Mouse (Mus musculus) heart, embryonic 15.5 days (tissue): ENCODE results near the gene Cnih1. TPM values are rescaled to one million over a fixed set of nuclear protein-coding genes. Genes with fewer than 3 reads are reported as not detected.
"Not testable (repeated sequence)": the region's sequence is repeated elsewhere in the genome, so short reads cannot be mapped to it uniquely, and the experiment has no call there.

Experiments
- ATAC-seq: fragments of 200-750 bp; cut with Nextera tagmentation; replicated peaks from 2 replicates; pipeline ENCODE4 v1.8.0; 2017; ENCODE audit warnings: low read depth, moderate TSS enrichment; ENCODE audit not compliant: insufficient number of reproducible peaks, insufficient read depth, low FRiP score
- H3K27ac ChIP-seq: fragments of 300-500 bp; sonication (generic); 2 replicates; pipeline ENCODE4 v1.5.1; 2015; ENCODE audit warnings: mild to moderate bottlenecking, inconsistent platforms
- H3K27me3 ChIP-seq: fragments of 300-500 bp; sonication (generic); 2 replicates; pipeline ENCODE4 v1.6.1; 2015; ENCODE audit warnings: inconsistent platforms
- H3K36me3 ChIP-seq: fragments of 300-500 bp; sonication (generic); 2 replicates; pipeline ENCODE4 v1.6.1; 2015; ENCODE audit warnings: mild to moderate bottlenecking, inconsistent platforms
- H3K4me1 ChIP-seq: fragments of 300-500 bp; sonication (generic); replicated peaks from 2 replicates; pipeline ENCODE4 v1.6.1; 2015; ENCODE audit warnings: inconsistent platforms
- H3K4me2 ChIP-seq: fragments of 300-500 bp; sonication (generic); 2 replicates; pipeline ENCODE4 v1.6.1; 2015; ENCODE audit warnings: inconsistent platforms, mild to moderate bottlenecking, moderate library complexity
- H3K4me3 ChIP-seq: fragments of 300-500 bp; sonication (generic); 2 replicates; pipeline ENCODE4 v1.5.1; 2015; ENCODE audit warnings: mild to moderate bottlenecking, inconsistent platforms
- H3K9ac ChIP-seq: fragments of 300-500 bp; sonication (generic); 2 replicates; pipeline ENCODE4 v1.6.1; 2015; ENCODE audit warnings: mild to moderate bottlenecking, inconsistent platforms
- H3K9me3 ChIP-seq: fragments of 300-500 bp; sonication (generic); replicated peaks from 2 replicates; pipeline ENCODE4 v1.6.1; 2016; ENCODE audit warnings: inconsistent platforms
- WGBS: fragments of 180-500 bp; shearing (Covaris S2); methylation state at CpG from one replicate; pipeline ENCODE4 v1.1.7; 2015; ENCODE audit warnings: mixed read lengths; 5-methylcytosine and 5-hydroxymethylcytosine counted together
- polyA plus RNA-seq: library from polyadenylated mRNA; unstranded; fragments of >200 nt; fragmentation: Nextera tagmentation; extraction: Ambion mirVana; gene quantifications from 2 replicates; pipeline ENCODE4 v1.2.1, GENCODE M21; 2015

Gene Cnih1
- polyA plus RNA-seq, 1 experiment from 2014 or later, result 140 TPM

- WGBS, result 50% methylated on average over 9 of the region's 9 CpGs
- Histone ChIP-seq H3K36me3 (no peaks in the 10 kb centered on the region), H3K9ac (no peak overlapping the region), H3K27ac (no peak overlapping the region), H3K27me3 (no peaks in the 10 kb centered on the region), H3K9me3 (no peaks in the 10 kb centered on the region), H3K4me3 (no peak overlapping the region), H3K4me1 (peaks cover 10% of the 10 kb centered on the region), H3K4me2 (no peak overlapping the region)
- no peak for ATAC-seq
These were observed 30.5 kb downstream of the Cnih1 start for GRCm38 (mm10) chr14:46757736-46758135.

GRCm38 (mm10) chr14:46755851-46756250, 32.4 kb downstream of the Cnih1 start:
- WGBS, result 89% methylated on average over 8 of the region's 8 CpGs
- ATAC-seq, result no peak
- no peak overlapping the region for H3K27ac ChIP-seq
- H3K4me2 ChIP-seq, result no peak overlapping the region
- no peak overlapping the region for H3K4me3 ChIP-seq
- H3K9me3 ChIP-seq, result no peaks in the 10 kb centered on the region
- H3K27me3 ChIP-seq, result no peaks in the 10 kb centered on the region
- H3K4me1 ChIP-seq, result peaks cover under 1% of the 10 kb centered on the region
- H3K9ac ChIP-seq, result no peak overlapping the region
- H3K36me3 ChIP-seq, result no peaks in the 10 kb centered on the region

- not testable (repeated sequence) for H3K9ac ChIP-seq, ATAC-seq, H3K4me2 ChIP-seq, H3K4me1 ChIP-seq, H3K27ac ChIP-seq, H3K4me3 ChIP-seq, H3K36me3 ChIP-seq, H3K9me3 ChIP-seq, H3K27me3 ChIP-seq
- 56% methylated on average over 9 of the region's 10 CpGs for WGBS
These were observed 33.8 kb downstream of the Cnih1 start for GRCm38 (mm10) chr14:46754371-46754770.

GRCm38 (mm10) chr14:46745413-46745812, 42.8 kb downstream of the Cnih1 start:
- H3K4me3 ChIP-seq, result no peak overlapping the region
- 85% methylated on average over 8 of the region's 8 CpGs for WGBS
- no peak for ATAC-seq
- H3K27me3 ChIP-seq, result no peaks in the 10 kb centered on the region
- H3K9ac ChIP-seq, result no peak overlapping the region
- H3K4me1 ChIP-seq, result no peaks in the 10 kb centered on the region
- no peak overlapping the region for H3K4me2 ChIP-seq
- no peaks in the 10 kb centered on the region for H3K9me3 ChIP-seq
- H3K27ac ChIP-seq, result no peak overlapping the region
- no peaks in the 10 kb centered on the region for H3K36me3 ChIP-seq

GRCm38 (mm10) chr14:46742674-46743073, 45.5 kb downstream of the Cnih1 start:
- H3K4me3 ChIP-seq, result no peak overlapping the region
- H3K4me1 ChIP-seq, result no peaks in the 10 kb centered on the region
- H3K27me3 ChIP-seq, result no peaks in the 10 kb centered on the region
- no peak overlapping the region for H3K9ac ChIP-seq
- 78% methylated on average over 2 of the region's 2 CpGs for WGBS
- no peaks in the 10 kb centered on the region for H3K9me3 ChIP-seq
- no peak for ATAC-seq
- no peaks in the 10 kb centered on the region for H3K36me3 ChIP-seq
- no peak overlapping the region for H3K27ac ChIP-seq
- H3K4me2 ChIP-seq, result no peak overlapping the region

- H3K9me3 ChIP-seq, H3K4me1 ChIP-seq, ATAC-seq, H3K4me2 ChIP-seq, H3K9ac ChIP-seq, H3K36me3 ChIP-seq, H3K4me3 ChIP-seq, H3K27ac ChIP-seq, H3K27me3 ChIP-seq: not testable (repeated sequence)
These were observed 50.9 kb downstream of the Cnih1 start for GRCm38 (mm10) chr14:46737346-46737745.

- ATAC-seq, result no peak
- H3K27me3 ChIP-seq, result no peaks in the 10 kb centered on the region
- no peak overlapping the region for H3K4me3 ChIP-seq
- H3K4me2 ChIP-seq, result no peak overlapping the region
- H3K9me3 ChIP-seq, result no peaks in the 10 kb centered on the region
- no peak overlapping the region for H3K9ac ChIP-seq
- WGBS, result 85% methylated on average over 4 of the region's 4 CpGs
- no peak overlapping the region for H3K27ac ChIP-seq
- no peaks in the 10 kb centered on the region for H3K4me1 ChIP-seq
- H3K36me3 ChIP-seq, result no peaks in the 10 kb centered on the region
These were observed 51.8 kb downstream of the Cnih1 start for GRCm38 (mm10) chr14:46736366-46736765.

- H3K4me1 ChIP-seq, result no peaks in the 10 kb centered on the region
- H3K4me2 ChIP-seq, result no peak overlapping the region
- no peak for ATAC-seq
- no peak overlapping the region for H3K4me3 ChIP-seq
- no peaks in the 10 kb centered on the region for H3K36me3 ChIP-seq
- no peaks in the 10 kb centered on the region for H3K9me3 ChIP-seq
- no peak overlapping the region for H3K9ac ChIP-seq
- WGBS, result 69% methylated on average over 14 of the region's 14 CpGs
- no peak overlapping the region for H3K27ac ChIP-seq
- H3K27me3 ChIP-seq, result no peaks in the 10 kb centered on the region
These were observed 53.3 kb downstream of the Cnih1 start for GRCm38 (mm10) chr14:46734761-46735455.

GRCm38 (mm10) chr14:46734262-46734661, 53.9 kb downstream of the Cnih1 start:
- H3K27ac ChIP-seq, result no peak overlapping the region
- H3K27me3 ChIP-seq, result no peaks in the 10 kb centered on the region
- H3K4me3 ChIP-seq, result no peak overlapping the region
- 63% methylated on average over 5 of the region's 5 CpGs for WGBS
- H3K9ac ChIP-seq, result no peak overlapping the region
- ATAC-seq, result no peak
- no peaks in the 10 kb centered on the region for H3K36me3 ChIP-seq
- no peaks in the 10 kb centered on the region for H3K9me3 ChIP-seq
- no peaks in the 10 kb centered on the region for H3K4me1 ChIP-seq
- H3K4me2 ChIP-seq, result no peak overlapping the region

- H3K9ac ChIP-seq, result no peak overlapping the region
- no peak for ATAC-seq
- H3K36me3 ChIP-seq, result no peaks in the 10 kb centered on the region
- H3K9me3 ChIP-seq, result no peaks in the 10 kb centered on the region
- no peak overlapping the region for H3K4me3 ChIP-seq
- no peak overlapping the region for H3K4me2 ChIP-seq
- H3K27ac ChIP-seq, result no peak overlapping the region
- 0 out of 2 replicates have a peak, but pooled peaks cover 2% of the 10 kb centered on the region for H3K4me1 ChIP-seq
- no peaks in the 10 kb centered on the region for H3K27me3 ChIP-seq
- WGBS, result 46% methylated on average over 3 of the region's 3 CpGs
These were observed 62.5 kb downstream of the Cnih1 start for GRCm38 (mm10) chr14:46725743-46726142.
